Mouse (Mus musculus) kidney, adult 2 months (tissue): ENCODE measurements around the gene Hps1. TPM values are rescaled to one million over a fixed set of nuclear protein-coding genes. Genes with fewer than 3 reads are reported as not detected.
"Not testable (repeated sequence)": the region's sequence is repeated elsewhere in the genome, so short reads cannot be mapped to it uniquely, and the experiment has no call there.

ENCODE experiments used
- DNase-seq: peaks from one replicate; pipeline ENCODE4 v3.0.0; 2021
- H3K27ac ChIP-seq: fragments of 200-500 bp; 2 replicates; pipeline ENCODE4 v1.5.1; 2012; ENCODE audit warnings: low read depth, low read length, control low read depth, inconsistent platforms; ENCODE audit not compliant: insufficient read depth
- H3K27me3 ChIP-seq: fragments of 200-500 bp; replicated peaks from 2 replicates; pipeline ENCODE4 v1.6.1; 2012; ENCODE audit warnings: mild to moderate bottlenecking, moderate library complexity, low read length, inconsistent platforms; ENCODE audit not compliant: control insufficient read depth, insufficient read depth
- H3K36me3 ChIP-seq: fragments of 200-500 bp; 2 replicates; pipeline ENCODE4 v1.6.1; 2012; ENCODE audit warnings: mild to moderate bottlenecking, moderate library complexity, low read length, inconsistent platforms; ENCODE audit not compliant: control insufficient read depth, insufficient read depth
- H3K4me1 ChIP-seq: fragments of 200-500 bp; 2 replicates; pipeline ENCODE4 v1.6.1; 2011; ENCODE audit warnings: low read length; ENCODE audit not compliant: control insufficient read depth, insufficient read depth
- H3K4me3 ChIP-seq: fragments of 200-500 bp; 2 replicates; pipeline ENCODE4 v1.5.1; 2011; ENCODE audit warnings: mild to moderate bottlenecking, low read depth, low read length, control low read depth; ENCODE audit not compliant: insufficient read depth
- CTCF ChIP-seq: fragments of 200-500 bp; conservative IDR thresholded peaks from 2 replicates; pipeline ENCODE4 v1.5.1; 2011; ENCODE audit warnings: low read depth, mild to moderate bottlenecking, control low read depth, low read length, moderate library complexity, mixed read lengths; ENCODE audit not compliant: insufficient read depth, insufficient read length
- POLR2A ChIP-seq: fragments of 200-500 bp; IDR thresholded peaks from one replicate; pipeline ENCODE4 v1.6.1; 2011; ENCODE audit warnings: low read depth, low read length, control low read depth
- WGBS: fragments of 180-500 bp; shearing (Covaris S2); methylation state at CpG from one replicate; pipeline ENCODE4 v1.1.7; 2018; 5-methylcytosine and 5-hydroxymethylcytosine counted together
- polyA plus RNA-seq: library from polyadenylated mRNA; depleted of rRNA; stranded (reverse); fragments of >200 nt; gene quantifications from 2 replicates; pipeline ENCODE4 v1.2.3, GENCODE M21; 2012

Hps1 gene
- polyA plus RNA-seq, 1 experiment: 20.1 TPM

DNA sequence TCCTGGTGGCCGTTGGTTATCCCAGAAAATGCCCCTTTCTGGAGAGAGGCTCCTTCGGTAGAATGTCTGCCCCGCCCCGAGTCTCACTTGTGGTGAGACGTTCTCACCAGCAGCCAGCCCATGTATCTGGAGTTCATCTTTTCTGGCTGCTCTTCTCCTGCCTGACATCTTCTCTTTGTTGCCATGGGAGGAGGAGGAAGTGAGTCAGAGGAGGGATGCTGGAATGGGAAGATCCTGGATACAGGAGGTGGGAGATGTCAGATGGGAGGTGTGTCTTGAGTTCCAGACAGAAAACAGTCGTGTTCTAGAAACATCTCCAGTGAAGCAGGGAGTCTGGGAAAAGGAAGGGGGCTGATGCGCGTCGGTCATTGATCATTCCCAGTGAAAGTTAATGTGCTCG lies 29.7 kb upstream of the Hps1 start:
- no peak for DNase-seq
- 76% methylated on average over 10 of the region's 10 CpGs for WGBS
- H3K4me1 ChIP-seq: no peaks in the 10 kb centered on the region
- TF ChIP-seq CTCF: no peak
- TF ChIP-seq POLR2A: no peak
- H3K4me3 ChIP-seq: no peak overlapping the region
- no peak overlapping the region for H3K27ac ChIP-seq
- H3K36me3 ChIP-seq: no peaks in the 10 kb centered on the region
- no peaks in the 10 kb centered on the region for H3K27me3 ChIP-seq

DNA sequence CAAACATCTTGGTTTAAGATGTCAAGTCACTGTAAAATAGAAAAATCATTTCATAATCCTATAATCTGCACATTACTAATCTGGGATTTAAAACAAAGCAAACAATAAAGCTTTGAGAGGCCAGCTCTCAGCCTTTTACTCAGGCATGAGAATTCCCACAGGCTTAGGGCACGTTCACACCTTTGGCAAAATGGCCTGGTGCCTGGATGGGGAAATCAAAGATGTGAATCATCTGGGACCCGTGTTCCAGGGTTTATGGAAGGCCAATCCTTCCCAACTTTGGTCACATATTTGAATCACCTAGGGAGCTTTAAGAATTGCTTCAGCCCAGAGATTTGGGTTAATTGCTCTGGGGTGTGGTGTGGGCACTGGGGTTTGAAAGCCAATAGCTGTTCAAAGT lies 18.1 kb upstream of the Hps1 start:
- H3K36me3 ChIP-seq: no peaks in the 10 kb centered on the region
- TF ChIP-seq POLR2A: no peak
- TF ChIP-seq CTCF: no peak
- no peak overlapping the region for H3K4me3 ChIP-seq
- DNase-seq: no peak
- H3K27me3 ChIP-seq: no peaks in the 10 kb centered on the region
- 52% methylated on average over 2 of the region's 2 CpGs for WGBS
- H3K4me1 ChIP-seq: no peaks in the 10 kb centered on the region
- H3K27ac ChIP-seq: no peak overlapping the region

DNA sequence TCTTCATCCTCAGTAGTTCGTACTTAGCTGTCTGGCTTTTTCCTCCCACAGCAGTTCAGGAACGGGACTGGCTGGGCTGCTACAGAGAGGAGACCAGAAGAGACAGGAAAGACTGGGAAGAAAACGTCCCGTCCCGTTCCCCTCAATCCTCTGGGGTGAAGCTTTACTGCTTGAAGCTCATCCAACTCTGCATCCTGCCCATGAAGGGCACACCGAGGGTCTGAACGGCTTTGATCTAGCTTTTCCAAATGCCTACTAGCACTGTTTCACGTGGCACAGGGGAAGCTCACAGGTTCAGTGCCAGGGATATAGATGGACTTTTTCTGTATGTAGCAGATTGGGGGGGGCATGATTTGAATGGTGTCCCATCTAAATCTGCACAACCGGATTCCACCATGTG lies 16.0 kb upstream of the Hps1 start:
- 25% methylated on average over 9 of the region's 9 CpGs for WGBS
- TF ChIP-seq CTCF (no peak), POLR2A (no peak)
- H3K4me3 ChIP-seq: no peak overlapping the region
- DNase-seq: no peak
- H3K27ac ChIP-seq: no peak overlapping the region
- no peaks in the 10 kb centered on the region for H3K4me1 ChIP-seq
- no peaks in the 10 kb centered on the region for H3K27me3 ChIP-seq
- H3K36me3 ChIP-seq: no peaks in the 10 kb centered on the region

DNA sequence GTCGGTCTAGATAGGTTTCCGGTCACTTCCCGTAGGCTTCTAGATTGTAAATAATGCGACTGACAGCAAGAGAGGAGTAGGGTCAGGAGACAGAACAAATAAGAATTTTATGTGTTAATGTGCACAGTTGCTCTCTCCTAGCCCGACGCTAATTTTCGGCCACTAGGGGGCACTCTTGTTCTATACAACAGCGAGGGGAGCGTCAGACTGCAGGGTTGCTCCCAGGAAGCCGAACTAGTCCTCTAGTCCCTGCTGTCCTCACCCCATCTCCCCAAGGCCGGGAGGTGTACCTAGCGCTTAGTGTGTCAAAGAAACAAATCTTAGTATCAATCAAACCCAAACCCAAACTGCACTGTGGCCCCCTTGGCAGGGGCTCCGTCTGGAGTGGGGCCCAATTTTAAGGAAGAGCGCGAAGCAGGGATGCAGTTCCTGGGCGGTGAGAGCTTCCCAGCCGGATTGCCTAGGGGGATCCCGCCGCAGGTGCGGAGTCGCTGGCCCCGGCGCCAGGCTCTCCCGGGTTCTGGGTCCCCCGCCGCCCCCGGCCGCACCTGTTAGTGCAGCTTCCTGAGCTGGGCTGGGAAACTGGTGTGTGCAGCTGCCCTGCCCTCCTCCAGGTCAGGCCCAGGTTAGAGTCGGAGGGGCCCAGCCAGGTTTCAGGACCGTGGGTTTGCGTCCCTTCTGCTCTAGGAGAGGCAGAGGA lies 15.3 kb upstream of the Hps1 start:
- peak; percentile 76 for DNase-seq
- H3K4me1 ChIP-seq: no peaks in the 10 kb centered on the region
- WGBS: 2% methylated on average over 31 of the region's 31 CpGs
- H3K4me3 ChIP-seq: no peak overlapping the region
- no peak overlapping the region for H3K27ac ChIP-seq
- no peaks in the 10 kb centered on the region for H3K27me3 ChIP-seq
- H3K36me3 ChIP-seq: no peaks in the 10 kb centered on the region
- TF ChIP-seq POLR2A (no peak), CTCF (peak; percentile 95)

GRCm38 (mm10) chr19:42788311-42788710 lies 8.5 kb upstream of the Hps1 start:
- no peak for DNase-seq
- H3K36me3 ChIP-seq: no peaks in the 10 kb centered on the region
- H3K4me1 ChIP-seq: no peaks in the 10 kb centered on the region
- no peak for TF ChIP-seq POLR2A
- no peak for TF ChIP-seq CTCF
- H3K27me3 ChIP-seq: no peaks in the 10 kb centered on the region
- WGBS: 44% methylated on average over 5 of the region's 5 CpGs
- no peak overlapping the region for H3K27ac ChIP-seq
- H3K4me3 ChIP-seq: no peak overlapping the region

- no peak for TF ChIP-seq CTCF
- no peak for TF ChIP-seq POLR2A
- DNase-seq: no peak
- H3K27me3 ChIP-seq: no peaks in the 10 kb centered on the region
- no peaks in the 10 kb centered on the region for H3K4me1 ChIP-seq
- H3K36me3 ChIP-seq: no peaks in the 10 kb centered on the region
- no peak overlapping the region for H3K4me3 ChIP-seq
- 79% methylated on average over 8 of the region's 8 CpGs for WGBS
- H3K27ac ChIP-seq: no peak overlapping the region
Measured at GRCm38 (mm10) chr19:42785562-42786220, 5.9 kb upstream of the Hps1 start.

DNA sequence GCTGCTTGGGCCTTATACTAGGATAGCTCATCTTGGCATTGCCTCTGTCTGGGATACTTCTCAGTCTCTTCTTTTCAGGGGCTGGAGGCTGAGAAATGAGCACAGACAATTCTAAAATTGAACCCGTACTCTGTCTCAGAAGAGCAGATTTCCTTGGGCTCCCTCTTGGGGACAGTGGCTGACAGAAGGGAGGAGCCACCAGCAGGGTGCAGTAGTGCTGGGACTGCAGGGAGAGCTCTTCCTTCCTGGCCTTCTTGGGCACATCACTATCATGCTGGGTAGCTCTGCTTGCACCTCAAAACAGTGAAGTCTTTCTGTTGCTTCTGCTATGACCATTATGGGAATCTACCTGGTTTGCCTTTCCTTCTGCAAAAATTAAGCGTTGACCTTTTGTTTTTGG lies 5.4 kb upstream of the Hps1 start:
- DNase-seq: no peak
- TF ChIP-seq CTCF: 0 out of 2 replicates have a peak, but pooled peaks have one; percentile 9
- no peak for TF ChIP-seq POLR2A
- H3K36me3 ChIP-seq: no peaks in the 10 kb centered on the region
- H3K4me1 ChIP-seq: no peaks in the 10 kb centered on the region
- no peak overlapping the region for H3K27ac ChIP-seq
- no peak overlapping the region for H3K4me3 ChIP-seq
- whole genome bisulfite sequencing: 56% methylated on average over 2 of the region's 2 CpGs
- H3K27me3 ChIP-seq: no peaks in the 10 kb centered on the region

DNA sequence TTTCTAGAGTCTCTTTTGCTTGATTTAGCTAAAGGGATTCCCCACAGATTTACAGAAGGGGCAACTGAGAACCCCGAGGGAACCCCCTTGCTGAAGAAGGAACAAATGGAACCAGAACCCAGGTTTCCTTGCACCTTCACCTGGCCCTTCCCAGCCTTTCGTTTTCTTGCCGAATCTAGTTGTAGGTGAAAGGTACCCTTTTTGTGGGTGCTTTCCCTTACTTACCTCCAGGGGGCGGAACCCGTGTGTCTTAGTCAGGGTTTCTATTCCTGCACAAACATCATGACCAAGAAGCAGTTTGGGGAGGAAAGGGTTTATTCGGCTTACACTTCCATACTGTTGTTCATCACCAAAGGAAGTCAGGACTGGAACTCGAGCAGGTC lies 369 bp upstream of the Hps1 start:
- not testable (repeated sequence) for H3K27ac ChIP-seq, H3K4me1 ChIP-seq, H3K36me3 ChIP-seq, H3K27me3 ChIP-seq, DNase-seq
- WGBS: 46% methylated on average over 7 of the region's 7 CpGs
- H3K4me3 ChIP-seq: peak overlapping the region; percentile 61
